Mouse (Mus musculus): ENCODE data around the gene Hoxb4. TPM values are rescaled to one million over a fixed set of nuclear protein-coding genes. Genes with fewer than 3 reads are reported as not detected.
A peak's percentile ranks its signal among the peaks of the same experiment; 100 is the strongest.

Gene Hoxb4
- total RNA-seq, 2 experiments from 2014 or later: 3.4 to 4.0 TPM

DNA sequence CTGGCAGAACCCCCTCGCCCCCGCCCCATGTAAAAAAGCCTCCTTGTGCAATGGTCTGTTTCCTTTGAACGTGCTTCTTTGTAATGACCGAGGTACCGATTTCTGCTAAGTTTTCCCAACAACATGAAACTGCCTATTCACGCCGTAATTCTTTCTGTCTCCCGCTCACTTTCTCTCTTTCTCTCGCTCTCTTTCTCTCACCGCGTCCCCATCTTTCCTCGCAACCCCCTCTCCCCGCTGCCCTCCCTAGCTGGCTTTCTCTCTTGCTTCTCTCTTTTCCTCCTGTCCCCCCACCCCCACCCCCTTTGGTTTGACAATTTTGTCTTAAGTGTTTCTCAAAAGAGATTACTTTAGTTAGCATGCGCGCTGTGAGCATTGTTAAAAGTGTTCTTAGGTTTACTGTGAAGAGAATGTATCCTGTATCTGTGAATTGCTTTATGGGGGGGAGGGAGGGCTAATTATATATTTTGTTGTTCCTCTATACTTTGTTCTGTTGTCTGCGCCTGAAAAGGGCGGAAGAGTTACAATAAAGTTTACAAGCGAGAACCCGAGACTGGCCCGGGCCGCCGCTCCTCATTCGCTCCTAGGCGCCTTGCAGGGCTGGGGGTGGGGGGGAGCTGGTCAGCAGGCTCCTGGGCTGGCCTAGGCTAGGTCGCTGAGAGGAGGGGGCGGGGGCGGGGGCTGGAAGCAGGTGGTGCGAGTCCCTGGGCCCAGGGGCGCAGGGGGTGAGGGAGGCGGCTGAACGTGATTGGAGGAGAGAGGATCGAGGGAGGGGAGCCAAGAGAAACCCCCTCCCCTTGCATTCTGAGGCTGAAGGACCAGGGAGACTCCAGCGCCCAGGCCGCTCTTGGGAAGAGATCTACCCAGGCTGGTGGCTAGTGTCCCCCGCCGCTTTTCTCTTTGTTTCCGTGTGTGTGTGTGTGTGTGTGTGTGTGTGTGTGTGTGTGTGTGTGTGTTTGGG, 33.0 kb upstream of the Hoxb4 start:
- no peak for ATAC-seq (ENCODE audit: poor library complexity, severe bottlenecking)

- no peak for ATAC-seq (ENCODE audit: poor library complexity, severe bottlenecking)
These were observed 32.0 kb upstream of the Hoxb4 start, which contains the start of gene Hoxb7 for GRCm38 (mm10) chr11:96285771-96286738. Gene Hoxb7 (plus strand): TSS chr11:96286623.

- ATAC-seq (ENCODE audit: poor library complexity, severe bottlenecking): no peak
These were observed 31.2 kb upstream of the Hoxb4 start for GRCm38 (mm10) chr11:96286739-96287385.

- no peak for ATAC-seq (ENCODE audit: poor library complexity, severe bottlenecking)
These were observed 30.7 kb upstream of the Hoxb4 start for GRCm38 (mm10) chr11:96287411-96287810.

DNA sequence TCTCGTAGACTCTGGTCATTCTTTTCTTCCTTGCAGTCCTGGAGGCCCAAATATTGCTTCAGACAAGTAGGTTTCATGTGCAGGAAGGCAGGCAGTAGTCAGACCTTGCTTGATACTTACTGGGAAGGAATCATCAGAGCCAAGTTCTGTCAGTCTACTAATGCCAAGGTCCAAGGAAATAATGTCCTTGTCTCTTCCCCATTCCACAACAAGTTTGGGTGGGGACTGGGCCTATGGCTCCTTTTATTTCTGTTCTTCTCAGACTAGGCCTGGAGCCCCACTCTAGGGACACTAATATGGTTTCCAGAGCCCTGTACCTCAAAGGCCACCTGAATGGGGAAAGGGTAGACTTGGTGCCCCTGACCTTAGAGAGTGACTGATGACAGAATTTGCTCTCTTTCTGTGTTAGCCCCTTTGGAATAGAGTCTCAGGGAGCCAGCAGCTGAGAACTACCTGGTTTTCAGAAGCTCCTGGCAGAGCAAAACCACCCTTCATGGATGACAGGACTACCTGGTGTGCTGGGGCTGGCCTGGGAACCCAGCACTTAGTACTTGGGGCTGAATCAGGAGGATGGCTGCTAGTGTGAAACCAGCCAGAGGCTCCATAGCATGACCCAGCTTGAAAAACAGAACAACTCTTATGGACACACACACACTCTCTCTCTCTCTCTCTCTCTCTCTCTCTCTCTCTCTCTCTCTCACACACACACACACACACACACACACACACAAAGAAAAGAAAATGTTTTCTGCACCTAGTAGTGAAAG, 29.4 kb upstream of the Hoxb4 start:
- ATAC-seq (ENCODE audit: poor library complexity, severe bottlenecking): no peak

- ATAC-seq (ENCODE audit: poor library complexity, severe bottlenecking): no peak
These were observed 28.8 kb upstream of the Hoxb4 start for GRCm38 (mm10) chr11:96289293-96289692.

GRCm38 (mm10) chr11:96289837-96290236, 28.2 kb upstream of the Hoxb4 start:
- ATAC-seq (ENCODE audit: poor library complexity, severe bottlenecking): no peak

DNA sequence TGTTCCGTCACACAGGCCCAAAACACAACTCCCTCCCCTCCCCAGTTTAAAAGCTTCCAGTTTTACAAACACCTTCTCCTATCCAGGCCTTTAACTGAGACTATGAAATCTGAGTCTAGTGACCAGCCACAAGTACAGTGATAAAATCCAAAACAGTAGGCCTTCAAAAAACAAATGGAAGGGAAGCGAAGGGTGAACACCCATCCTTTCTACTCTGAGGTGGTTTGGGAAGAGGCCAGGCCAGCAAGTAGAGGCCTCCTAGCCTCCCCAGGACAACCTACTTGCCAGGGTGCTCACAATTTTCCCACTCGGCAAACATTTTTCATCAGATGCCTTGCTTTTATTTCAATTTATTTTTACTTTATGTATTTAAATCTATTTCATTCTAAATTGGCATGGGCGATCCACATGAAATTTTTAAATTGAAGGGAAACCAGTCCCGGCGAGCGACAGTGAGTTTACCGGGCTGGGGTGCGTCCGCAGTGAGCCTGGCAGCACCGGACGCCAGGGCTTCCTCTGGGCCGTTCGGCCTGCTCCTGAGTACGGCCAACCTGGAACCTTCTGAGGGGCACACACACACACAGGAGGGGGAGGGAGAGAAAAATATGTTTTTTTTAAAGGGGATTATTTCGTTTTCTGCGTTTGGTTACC, 27.2 kb upstream of the Hoxb4 start:
- no peak for ATAC-seq (ENCODE audit: poor library complexity, severe bottlenecking)

DNA sequence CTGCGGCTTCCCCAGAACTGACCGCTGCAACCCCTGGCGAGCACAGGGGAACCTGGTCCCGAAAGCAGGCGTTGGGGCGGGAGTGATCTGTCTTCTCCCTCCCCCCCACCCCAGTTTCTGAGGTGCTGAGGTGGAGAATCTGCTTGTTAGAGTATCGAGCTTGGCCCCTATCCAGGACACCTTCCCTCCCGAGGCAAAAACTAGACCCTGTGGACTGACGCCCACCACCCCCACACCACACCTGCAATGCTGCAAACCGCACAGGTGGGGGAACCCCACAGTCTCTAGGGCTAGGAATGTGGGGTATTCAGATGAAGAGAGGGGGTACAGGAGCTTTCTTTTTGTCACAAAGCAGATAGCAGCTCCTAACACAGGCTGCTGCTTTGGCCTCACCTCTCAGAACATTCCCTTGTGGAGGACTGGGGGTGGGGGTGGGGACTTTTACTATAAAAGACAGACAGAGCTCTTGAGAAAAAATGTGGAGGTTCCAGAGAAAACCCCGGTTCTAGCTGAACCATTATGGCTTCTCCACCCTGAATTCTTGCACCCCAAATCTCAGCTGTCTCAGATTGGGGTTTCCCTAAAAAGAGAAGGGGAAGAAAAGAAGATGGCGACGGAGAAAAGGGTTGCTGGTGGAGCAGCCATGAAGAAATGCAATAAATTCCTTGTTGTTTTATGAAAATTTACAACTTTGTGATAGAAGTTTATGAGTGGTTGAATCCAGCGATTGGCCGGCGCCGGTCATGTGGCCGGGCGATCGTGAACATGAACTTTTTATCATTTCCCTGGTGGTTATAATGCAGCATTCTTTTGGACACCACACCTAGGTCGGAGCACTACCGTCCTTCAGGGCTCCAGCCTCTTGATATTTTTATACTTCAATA, 26.1 kb upstream of the Hoxb4 start, which contains the start of gene Hoxb6:
Hoxb6 (plus strand) TSS at position 796 of the 884 bp plus-strand sequence.
- no peak for ATAC-seq (ENCODE audit: poor library complexity, severe bottlenecking)

DNA sequence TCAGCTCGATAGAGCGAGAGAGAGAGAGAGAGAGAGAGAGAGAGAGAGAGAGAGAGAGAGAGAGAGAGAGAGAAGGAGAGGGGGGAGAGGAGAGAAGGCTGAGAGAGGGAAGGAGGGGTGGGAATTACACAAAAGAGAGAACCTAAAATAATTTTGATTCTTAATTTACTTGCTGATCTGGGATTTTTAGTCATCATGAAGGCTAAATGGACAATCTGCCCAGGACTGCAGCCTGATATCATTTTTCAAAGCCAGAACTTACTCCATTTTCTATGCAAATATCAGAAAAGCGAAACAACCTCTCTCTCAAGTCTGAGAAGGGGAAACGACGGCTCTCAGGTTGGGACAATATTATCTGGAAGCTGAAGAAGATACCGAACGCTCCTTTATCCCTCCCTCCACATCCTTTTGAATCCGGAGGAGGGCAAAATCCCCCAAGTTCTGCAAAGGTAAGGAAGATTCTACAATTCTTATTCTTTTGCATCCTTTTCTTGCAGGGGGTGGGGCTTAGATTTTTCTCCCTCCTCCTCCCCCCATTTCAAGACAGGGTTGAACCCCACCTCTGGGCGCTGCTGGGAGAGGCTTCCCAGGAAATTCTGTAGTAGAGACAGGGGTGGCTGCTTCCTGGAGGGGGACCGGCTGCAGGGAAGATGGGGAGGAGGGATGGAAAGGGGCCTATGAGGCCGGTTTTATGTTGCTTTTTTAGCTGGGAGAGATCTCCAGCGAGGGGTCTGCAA, 25.3 kb upstream of the Hoxb4 start:
- ATAC-seq (ENCODE audit: poor library complexity, severe bottlenecking): no peak

- no peak for ATAC-seq (ENCODE audit: poor library complexity, severe bottlenecking)
These were observed 24.7 kb upstream of the Hoxb4 start for GRCm38 (mm10) chr11:96293302-96293921.

DNA sequence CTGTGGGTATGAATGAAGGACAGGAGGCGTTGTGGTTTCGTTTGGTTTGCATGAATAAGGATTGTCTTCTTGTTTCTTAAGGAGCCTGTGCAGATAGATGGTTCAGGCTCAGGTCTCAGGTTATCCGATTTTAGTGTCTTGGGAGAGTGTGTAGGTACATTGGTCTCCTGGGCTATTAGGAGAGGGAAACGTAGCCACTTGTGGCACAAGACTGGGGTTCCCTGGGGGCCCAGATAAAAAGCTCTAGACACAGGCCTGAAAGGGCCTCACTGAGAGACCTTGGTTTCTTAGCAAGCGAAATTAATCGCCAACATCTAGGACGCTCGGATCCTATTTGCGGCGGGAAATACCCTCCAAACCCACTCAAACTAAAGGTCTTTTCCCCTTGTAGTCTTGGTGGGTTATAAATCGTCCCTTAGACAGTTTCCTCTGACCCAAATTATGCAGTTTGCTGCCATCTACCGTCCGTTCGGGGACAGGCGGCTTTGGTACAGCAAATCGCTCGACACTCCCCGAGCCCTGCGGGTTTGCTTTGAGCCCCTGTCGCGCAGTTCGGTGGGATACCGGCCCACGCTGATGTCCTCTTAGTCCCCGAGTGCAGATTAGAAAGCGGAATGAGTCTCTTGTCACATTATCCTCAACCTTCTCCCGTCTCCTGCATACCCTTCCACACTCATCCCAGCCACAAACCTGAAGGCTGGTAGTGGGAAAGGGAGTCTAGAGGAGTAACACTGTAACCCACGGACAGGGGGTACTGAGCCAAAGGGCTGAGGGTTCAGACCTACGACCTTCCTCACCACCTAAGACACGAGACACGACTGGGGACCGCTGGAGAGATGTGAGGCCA, 23.6 kb upstream of the Hoxb4 start:
- peak; percentile 70 for ATAC-seq (ENCODE audit: poor library complexity, severe bottlenecking)

DNA sequence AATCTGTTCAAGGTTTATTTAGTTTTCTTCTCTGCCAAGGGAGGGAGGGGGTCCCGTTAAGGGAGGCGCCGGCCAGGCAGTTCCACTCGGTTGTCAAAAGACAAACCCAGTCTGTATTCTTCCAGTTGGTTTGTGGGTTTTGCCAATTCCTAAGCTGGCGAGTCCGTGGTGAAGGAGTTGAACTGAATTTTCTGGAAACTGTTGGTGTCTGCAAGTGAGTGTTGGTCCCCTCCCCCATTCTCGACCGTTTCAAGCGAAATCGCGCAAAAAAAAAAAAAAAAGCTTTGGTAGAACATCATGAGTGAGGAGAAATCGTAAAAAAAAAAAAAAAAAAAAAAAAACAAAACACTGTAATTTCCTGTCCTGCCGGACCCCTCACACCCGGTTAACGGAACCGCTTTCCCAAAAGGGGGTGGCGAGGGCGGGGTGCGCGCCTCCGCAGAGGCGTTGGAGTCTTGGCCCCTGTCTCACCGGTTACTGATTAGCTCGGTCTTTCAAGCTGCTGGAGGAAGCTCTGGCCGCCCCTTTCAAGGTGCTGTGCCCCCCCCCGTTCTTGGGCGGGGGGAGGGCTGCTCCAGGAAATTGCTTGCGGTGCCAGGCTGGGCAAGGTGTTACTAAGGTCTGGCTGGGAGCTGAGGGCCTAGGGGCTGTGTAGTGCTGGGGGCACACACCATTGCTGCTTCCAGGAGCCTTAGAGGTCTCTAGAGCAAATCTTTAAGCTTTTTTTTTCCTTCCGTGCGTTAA, 22.8 kb upstream of the Hoxb4 start:
- ATAC-seq (ENCODE audit: poor library complexity, severe bottlenecking): peak; percentile 18; the same call in 1 of the 2 replicates

- no peak for ATAC-seq (ENCODE audit: poor library complexity, severe bottlenecking)
These were observed 21.1 kb upstream of the Hoxb4 start for GRCm38 (mm10) chr11:96296997-96297396.

- ATAC-seq (ENCODE audit: poor library complexity, severe bottlenecking): no peak
These were observed 20.6 kb upstream of the Hoxb4 start for GRCm38 (mm10) chr11:96297428-96297827.

Data from megakaryocyte, adult 5-6 weeks (primary cell).